Mouse (Mus musculus) layer of hippocampus, postnatal 25 days (tissue): Measurements from ENCODE around the gene Prepl. TPM values are rescaled to one million over a fixed set of nuclear protein-coding genes. Genes with fewer than 3 reads are reported as not detected.

Source experiments
- DNase-seq, 2 experiments: peaks; one replicate each; pipeline ENCODE4 v3.0.0; 2022; ENCODE audit warnings: mixed read lengths in 2 of 2, low spot score in 1 of 2; ENCODE audit errors: extremely low spot score in 1 of 2
- total RNA-seq, 2 experiments: library from RNA; stranded (reverse); gene quantifications; 2 replicates each; pipeline ENCODE4 v1.2.3; 2021

Prepl gene
- total RNA-seq, result 100 to 1,000 TPM; 347 to 356 TPM

DNA sequence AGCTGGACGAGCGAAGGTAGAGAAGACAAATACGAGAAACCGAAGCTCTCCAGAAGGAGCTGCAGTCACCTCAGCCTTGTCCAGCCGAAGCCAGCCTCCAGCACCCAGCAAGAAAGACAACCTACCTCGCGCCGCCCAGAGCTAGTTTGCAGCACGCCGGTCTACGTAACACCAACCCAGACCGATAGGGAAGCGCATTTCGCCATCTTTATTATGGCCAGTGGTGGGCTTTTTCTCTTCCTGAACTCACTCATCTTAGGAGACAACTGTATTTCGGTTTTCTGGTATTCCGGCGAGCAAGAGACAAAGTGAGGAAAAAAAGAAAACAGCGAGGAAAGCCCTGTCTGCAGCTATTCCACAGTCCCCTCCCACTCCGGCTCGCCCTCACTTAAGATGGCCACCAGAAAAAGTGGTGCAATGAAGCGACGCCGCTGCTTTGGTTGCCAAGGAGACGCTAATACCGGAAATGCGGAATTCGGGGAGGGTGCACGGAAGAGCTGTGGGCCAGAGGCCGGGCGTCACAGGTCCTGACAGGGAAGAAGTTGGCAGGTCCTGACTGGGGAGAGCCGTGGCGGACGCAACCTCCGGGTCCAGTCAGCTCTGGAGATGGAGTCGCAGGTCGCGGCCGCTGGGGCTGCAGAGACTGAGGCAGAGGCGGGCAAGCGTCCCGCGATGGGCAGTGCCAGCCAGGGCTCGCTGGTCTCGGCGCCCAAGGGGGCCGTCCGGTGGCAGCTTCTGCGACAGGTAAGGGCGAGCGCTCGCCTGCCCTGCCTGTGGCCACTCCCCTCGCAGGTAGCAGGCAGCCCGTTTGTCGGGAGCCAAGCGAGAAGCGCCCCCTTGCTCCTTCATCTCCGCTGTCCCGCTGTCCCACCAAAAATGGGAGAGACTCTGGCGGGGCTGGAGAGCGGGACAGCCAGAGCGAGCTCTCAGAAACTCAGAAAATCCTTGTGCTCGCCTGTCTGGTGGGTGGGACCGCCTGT is at the start of gene Prepl, which contains the start of gene Camkmt:
Gene Prepl (minus strand): TSS at position 122 of the 980 bp plus-strand sequence.
Gene Camkmt (plus strand): TSS at position 433 of the 980 bp plus-strand sequence.
- DNase-seq, result peak; percentile 82 to 84

- DNase-seq, result no peak
These were observed 48.4 kb upstream of the Prepl start for GRCm38 (mm10) chr17:85138393-85138792.

DNA sequence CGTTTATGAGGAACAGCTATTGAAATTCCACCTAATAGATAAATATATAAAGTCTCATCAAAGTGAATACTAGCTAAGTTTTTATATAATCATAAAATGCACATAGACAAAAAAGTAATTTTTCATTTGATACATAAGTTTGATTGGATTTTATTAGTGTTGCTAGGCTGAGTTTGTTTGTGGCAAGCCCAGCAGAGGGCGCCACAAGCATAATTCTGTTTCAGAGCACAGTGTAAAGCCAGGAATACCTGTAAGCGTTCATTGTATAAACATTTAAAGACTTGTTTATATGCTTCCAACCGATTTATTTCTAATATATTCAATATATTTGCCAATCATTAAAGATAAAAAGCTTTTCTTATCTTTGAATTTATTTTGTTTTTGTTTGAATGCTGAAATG is 26.6 kb upstream of the Prepl start:
- DNase-seq, result peak; percentile 42 to 85

DNA sequence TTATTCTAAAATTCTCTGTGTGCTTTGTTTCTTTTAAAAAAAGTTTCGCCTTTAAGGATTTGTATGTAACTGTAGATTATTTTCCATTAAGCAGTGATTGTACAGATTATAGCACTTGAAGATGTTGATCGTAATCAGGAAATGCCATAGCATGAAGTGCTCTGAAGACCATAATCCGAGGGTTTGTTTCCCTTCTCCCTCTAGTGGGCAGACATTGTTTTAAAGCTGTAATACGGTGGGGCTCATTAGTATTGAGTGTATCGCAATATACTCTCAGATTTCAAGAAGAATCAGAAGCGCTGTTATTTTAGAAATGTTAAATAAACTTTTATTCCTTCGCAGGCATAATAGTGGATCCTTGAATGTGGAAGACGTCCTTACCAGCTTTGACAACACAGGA is 23.4 kb upstream of the Prepl start:
- no peak for DNase-seq

DNA sequence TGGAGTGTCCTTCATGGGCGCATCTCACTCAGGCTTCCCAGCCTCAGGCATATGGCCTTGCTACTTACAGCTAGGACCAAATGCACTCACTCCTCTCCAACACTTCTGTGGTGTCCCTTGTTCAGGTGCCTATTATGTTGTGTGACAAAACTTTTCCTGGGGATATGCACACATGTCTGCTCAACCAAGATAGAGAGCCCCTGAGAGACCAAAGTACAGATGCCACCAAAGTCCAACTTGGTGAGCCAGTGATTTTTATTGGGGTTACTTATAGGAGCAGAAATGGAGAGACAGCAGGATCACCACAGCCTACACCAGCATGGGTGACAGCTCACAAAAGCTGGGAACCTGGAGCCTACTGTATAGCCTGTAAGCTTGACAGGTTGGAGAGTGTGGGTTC is 20.6 kb upstream of the Prepl start:
- no peak for DNase-seq

DNA sequence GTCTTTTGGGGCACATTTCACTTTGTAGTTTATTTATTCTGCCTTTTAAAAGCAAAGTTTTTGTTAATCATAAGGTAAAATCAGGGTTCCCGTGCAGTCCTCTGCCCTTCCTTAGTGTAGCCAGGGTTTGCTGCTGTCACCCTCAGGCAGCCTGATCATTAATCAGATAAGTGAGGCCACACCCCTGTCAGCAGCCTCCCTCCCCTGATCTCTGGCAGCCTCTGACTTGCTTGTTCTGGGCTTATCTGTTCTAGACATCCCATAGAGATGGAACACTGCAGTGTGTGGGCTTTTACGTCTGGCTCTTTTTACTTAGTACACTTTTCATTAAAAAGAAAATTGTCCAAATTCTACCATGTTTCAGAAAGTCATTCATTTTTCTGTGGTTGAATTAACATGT is 13.3 kb upstream of the Prepl start:
- no peak for DNase-seq

GRCm38 (mm10) chr17:85101751-85102150 is 11.7 kb upstream of the Prepl start:
- DNase-seq, result no peak

DNA sequence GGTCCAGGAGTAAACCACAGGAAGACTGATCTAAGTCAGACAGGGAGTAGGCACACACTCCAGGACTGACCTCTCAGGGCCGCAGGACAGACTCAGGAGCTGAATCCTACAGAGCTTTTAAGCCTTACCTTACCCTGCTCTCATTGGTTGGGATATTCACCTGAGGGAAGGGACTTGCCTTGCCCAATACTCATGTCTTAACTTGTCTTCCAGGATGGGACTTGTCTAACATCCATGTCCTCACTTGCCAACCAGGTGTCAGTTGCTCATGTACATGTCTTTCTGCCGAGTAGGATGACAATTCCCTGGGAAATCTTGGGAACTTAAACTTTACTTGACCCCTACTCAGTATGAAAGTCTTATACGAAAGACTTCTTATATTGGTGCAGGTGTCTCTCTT is 10.2 kb upstream of the Prepl start:
- DNase-seq, result no peak

- DNase-seq, result no peak
These were observed 8.8 kb upstream of the Prepl start for GRCm38 (mm10) chr17:85098677-85099323.

GRCm38 (mm10) chr17:85096396-85096795 is 6.4 kb upstream of the Prepl start:
- no peak for DNase-seq

DNA sequence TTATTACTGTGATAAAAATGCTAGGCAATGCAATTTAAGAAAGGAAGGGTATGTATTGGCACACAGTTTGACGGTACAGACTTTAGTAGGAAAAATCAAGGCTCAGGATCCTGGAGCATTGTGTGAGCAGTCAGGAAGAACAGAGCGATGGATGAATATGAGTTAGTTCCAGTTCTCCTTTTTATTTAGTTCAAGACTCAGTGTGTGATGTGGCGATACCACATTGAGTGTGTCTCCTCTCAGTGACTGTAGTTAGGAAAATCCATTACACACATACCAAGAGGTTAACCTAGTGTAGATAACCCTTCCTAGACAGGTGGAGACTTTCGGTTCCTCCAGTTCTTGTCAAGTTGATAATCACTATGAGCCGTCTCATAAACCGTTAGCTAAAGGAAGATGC is 1.7 kb upstream of the Prepl start:
- DNase-seq, result no peak

DNA sequence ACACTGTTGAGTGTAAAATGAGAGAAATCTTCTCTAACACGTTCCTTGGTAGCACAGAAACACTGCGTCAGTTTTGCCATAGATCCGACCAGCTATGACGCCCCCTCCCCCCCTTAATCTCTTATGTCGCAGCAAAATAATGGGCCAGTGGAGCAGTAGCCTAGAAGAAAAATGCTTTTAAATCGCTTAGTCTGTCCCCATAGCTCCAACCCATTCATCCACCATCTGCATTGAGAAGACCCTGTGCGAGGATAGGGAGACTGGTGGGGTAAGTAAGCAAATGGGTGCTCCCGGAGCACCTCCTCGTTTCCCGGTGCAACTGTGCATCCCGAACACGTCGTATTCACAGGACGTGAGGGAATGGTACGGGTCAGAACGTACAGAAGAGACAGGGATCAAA is 420 bp downstream of the Prepl start:
- DNase-seq, result no peak

- no peak for DNase-seq
These were observed 1.0 kb downstream of the Prepl start for GRCm38 (mm10) chr17:85089011-85089410.

DNA sequence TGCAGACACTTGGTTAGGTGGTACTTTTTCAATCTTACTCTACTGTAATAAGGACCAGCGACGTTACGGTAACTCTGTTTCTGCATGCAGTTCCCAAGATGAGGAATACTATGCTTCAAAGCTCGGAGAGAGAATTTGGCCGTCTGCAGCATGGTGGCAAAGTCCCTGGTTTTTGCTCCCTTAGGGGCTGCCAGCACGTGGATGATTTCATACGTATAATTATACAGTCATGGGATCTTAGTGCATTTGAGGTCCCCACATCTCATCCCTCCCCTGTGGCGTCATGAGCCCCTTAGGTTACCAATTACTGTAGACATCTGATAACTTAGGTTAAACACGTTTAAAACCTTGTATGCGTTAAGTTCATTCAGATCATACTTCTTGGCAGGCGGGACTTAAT is 1.6 kb downstream of the Prepl start:
- no peak for DNase-seq

GRCm38 (mm10) chr17:85087591-85087990 is 2.5 kb downstream of the Prepl start:
- no peak for DNase-seq

- no peak for DNase-seq
These were observed 3.5 kb downstream of the Prepl start for GRCm38 (mm10) chr17:85086501-85086900.

- DNase-seq, result no peak
These were observed 4.7 kb downstream of the Prepl start for GRCm38 (mm10) chr17:85085335-85085734.

GRCm38 (mm10) chr17:85080781-85081180 is 9.3 kb downstream of the Prepl start:
- no peak for DNase-seq

GRCm38 (mm10) chr17:85079276-85079675 is 10.8 kb downstream of the Prepl start:
- DNase-seq, result no peak

GRCm38 (mm10) chr17:85074083-85074482 is 16.0 kb downstream of the Prepl start:
- DNase-seq, result no peak

DNA sequence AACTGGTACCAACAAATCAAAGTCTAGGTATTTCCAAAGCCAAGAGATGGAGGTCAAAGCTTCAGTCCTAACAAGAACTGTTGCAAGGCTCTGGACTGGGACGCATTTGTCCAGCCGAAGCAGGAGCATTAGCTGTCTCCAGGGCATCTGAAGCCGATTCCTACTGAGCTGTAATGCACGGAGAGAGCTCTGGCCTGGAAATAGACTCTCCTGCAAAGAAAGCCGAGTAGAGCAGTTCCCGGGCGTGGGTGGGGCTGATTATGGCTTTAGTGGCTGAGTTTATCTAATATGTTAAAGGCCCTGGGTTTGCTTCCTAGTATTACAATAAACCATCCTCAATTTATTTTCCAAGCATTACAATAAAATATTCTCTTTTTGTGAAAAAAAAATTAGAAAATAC is 16.8 kb downstream of the Prepl start:
- no peak for DNase-seq

GRCm38 (mm10) chr17:85072383-85072782 is 17.7 kb downstream of the Prepl start:
- DNase-seq, result no peak
